Mouse (Mus musculus): Measurements from ENCODE around the gene Grap.
"Not testable (repeated sequence)": the region's sequence is repeated elsewhere in the genome, so short reads cannot be mapped to it uniquely, and the experiment has no call there.

The Grap gene

DNA sequence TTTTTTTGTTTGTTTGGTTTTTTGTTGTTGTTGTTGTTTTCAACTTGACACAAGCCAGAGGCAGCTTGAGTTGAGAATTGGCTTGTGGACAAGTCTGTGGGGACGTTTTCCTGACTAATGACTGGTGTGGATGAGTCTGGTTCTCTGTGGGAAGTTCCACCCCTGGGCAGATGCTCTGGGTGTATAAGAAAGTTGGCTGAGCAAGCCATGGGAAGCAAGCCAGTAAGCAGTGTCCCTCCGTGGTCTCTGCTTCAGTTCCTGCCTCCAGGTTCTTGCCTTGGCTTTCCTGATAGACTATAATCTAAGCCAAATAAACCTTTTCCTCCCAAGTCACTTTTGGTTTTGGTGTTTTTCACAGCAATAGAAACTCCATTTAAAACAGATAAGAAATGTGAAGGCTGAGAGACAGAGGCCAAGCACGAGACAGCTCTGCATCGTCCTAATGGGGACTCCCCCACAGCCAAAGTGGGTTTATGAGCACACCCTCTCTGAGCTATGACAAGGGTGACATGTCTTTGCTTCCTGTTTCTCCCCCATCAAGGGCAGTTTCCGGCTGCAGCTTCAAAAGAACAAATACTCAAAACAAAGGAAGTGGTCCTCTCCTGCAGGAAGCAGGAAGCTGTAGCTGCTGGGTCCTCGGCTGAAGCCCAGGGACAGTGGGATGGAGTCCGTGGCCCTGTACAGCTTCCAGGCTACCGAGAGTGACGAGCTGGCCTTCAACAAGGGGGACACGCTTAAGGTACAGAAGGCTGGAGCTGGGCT is at the start of gene Grap:
Gene Grap (plus strand): TSS at position 580 of the 762 bp plus-strand sequence.
- DNase-seq: peak; percentile 71

DNA sequence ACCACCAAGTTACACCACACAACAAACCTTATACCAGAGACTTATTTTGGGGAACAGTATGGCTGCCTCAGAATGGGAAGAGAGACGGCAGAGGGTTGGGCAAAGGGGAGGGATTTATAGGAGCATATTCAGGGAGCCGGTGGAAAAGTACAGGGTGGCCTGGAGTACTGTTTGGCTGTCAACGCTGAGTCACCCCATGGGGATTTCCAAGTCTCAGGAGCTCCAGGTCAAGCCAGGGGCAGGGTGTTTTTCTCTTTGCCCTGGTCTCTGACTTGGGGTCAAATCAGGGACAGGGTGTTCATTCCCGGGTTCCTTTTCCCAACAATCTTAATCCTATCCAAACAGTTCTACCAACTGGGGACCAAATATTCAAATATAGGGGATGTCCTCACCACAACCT is 45.0 kb upstream of the Grap start:
- DNase-seq: no peak

DNA sequence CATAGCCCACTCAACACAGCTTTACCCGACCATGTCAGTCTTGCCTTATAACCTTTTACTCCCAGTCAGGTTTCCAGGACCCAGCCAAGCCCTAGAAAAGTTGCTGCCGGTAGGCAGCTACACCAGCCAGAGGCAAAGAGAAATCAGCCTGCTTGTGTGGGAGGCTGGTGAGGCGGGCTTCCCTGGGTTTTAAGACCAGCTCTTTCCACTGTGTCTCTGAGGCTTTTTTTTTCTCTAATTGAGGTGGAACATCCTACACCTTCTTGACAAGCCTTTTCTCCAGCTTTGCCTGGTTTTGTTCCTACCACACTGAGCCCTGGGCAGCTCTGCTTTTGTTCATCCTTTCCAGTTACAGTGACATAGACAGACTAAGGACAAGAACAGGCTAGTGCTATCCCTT is 41.9 kb upstream of the Grap start:
- DNase-seq: no peak

DNA sequence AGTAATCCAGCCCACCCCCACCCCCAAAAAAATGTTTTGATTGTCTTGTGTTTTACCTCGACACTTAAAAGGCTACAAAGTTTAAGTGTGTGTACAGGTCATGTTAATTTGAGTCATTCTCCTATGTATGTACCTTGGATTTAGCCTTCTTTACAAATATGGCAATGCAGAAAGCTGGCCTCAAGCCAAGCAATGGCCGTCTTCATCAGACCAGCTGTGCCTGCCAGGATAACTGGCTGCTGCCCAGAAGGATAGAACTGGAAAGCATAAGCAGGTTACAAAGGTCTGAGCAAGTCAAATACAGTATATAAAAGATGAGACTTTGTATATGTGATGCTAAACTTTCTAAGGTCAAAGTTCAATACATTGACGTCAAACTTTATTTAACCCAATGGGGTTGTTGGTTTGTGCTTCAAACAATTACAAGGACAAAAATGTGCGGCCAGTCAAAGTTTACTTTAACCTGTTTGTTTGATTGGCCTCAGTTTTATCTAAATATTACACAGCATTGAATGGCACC is 40.9 kb upstream of the Grap start:
- DNase-seq: no peak

DNA sequence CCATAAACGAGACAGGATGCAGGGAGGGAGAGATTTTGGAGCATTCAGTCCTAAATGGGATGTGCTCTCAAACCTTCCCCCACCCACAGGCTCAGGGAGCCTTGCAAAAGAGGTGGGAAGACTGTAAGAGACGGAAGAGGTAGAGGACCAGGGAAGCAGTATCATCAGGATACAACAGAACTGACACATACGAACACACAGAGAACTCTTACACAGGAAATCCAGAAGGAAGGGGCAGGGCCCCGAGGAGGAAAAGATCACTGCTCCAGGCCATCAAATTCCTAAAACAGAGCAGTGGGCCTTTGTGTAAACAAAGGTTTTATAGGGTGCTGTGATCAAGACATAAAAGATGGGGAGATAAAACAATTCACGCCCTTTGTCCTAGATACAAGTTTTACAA is 38.7 kb upstream of the Grap start:
- DNase-seq: no peak

DNA sequence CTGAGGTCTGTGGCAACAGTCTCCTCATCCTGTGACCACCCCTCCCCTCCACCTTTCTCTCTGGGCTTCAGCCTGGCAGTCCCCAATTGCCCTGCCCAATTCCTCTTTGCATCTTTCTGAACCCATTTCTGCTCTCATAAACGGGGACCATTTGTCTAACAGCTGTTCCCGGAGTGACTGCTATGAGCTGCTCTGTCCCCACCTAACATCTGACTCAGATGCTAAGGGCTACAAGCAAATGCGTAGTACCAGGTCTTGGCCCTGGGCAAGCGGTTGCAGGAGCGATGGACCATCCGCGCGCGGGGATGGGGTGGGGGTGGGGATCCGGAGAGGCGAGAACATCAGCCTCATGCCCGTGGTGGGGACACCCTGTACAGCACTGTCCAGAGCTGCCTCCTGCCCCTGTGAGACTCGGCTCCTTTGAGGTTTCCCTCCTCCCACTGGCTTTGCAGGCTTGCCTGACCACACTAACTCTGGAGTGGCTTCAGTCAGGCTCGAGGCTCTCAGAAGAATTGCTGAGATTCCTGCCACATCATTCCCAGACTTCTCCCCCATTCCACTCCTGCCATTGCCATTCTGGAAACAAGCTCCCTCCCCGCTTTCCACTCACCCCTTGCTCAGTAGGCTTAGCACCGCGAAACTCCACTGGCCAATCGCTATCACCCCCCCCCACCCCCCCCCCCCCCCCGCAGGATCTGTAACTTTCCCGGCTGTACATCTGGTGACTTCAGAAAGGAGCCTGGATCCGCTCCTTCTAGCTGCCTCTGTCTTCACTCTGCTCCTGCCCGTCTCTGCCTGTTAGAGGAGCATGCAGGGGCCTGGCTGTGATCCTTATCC is 37.2 kb upstream of the Grap start:
- no peak for DNase-seq

DNA sequence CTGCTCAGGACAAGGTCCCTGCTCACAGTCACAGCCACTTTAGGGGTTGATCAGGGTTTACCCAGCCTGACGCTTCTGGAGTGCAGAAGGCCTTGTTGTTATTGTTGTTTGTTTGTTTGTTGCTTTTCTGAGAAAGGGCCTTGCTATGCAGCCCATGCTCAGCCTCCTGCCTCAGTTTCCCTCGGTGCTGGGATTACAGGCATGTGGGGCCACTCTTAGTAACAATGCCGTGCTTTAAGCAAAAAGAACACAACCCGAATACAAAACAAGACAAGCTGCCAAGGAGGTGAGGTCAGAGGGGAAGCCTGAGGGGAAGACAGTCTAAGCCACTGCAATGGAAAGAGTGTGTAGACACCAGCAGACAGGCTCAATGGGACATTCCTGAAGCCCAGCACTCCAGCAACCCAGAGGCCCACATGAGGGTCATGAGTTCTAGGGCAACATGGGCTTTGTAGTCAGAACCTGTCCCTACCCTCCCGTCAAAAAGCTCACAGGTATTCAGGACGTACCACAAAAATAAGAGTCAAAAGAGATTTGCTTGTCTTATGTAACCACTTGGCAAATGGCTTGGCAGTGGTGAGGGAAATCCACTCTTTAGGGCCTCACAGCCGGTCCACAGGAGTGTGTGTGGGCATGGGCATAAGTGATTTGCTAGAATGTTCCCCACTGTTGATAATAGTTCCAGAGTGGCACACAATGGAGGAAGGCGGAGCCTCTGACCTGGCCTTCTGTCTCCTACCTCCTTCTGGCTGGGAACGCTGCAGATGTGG is 36.4 kb upstream of the Grap start:
- no peak for DNase-seq

DNA sequence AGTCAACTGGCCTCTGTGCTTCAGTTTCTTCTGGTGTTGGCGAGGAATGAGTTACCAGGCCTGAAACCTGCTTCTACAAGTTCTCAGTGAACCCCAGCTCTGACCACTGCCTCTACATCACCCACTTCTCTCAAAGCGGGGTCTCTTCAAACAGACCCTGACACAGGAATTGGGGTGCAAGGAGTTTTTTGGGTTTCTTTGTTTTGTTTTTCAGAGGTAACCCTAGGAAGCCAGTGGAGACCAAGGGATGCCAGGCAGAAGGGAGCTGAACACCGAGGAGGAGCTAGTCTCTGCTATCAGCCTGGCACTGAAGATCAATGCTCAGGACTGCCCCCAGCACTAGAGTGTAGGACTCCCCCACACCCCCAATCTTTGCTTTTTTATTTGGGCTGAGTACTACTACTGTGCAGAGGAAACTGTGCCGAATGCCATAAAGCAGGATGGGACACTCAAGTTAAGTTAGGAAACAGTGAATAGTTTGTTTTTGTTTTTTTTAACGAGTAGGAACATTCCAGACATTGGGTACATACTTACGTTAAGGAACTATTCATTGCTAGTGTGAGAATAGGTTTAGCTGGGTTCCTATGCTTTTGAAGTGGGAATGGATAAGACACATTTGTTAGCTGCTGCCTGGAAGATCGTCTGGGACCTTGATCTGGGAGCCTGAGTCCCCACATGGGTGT is 35.6 kb upstream of the Grap start:
- no peak for DNase-seq

DNA sequence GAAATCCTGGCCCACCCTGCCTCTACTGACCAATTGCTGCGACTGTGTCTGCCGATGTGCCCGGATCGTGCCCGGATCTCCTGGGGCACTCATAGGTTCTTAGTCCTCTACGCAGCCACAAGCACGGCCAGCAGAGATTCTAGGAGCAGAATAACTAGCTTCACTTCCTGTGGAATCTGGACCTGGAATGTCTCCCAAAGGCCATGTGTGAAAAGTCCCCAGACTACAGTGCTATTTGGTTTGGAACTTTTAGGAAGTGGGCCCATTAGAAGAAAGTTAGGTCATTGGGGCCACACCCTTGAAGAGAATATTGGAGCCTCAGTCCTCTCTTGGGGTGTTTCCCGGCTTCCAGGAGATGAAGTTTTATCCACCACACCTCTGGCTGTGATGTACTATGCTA is 34.9 kb upstream of the Grap start:
- no peak for DNase-seq

DNA sequence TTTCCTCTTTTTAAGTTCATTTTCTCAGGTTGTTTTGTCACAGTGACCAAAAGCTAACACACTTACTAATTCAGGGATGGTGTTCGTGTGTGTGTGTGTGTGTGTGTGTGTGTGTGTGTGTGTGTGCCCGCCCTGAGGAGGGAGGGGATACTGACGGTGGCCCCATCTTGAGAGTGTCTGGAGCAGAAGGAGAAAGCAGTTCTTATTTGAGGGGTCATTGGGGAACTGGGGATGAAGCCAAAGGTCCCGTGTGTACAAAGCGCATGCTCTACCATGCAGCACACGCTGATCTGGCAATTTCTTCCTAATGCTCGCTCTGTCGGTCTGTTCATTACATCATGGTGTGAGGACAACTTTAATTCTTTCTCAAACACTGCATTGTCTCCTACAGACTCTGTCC is 34.5 kb upstream of the Grap start:
- DNase-seq: no peak

DNA sequence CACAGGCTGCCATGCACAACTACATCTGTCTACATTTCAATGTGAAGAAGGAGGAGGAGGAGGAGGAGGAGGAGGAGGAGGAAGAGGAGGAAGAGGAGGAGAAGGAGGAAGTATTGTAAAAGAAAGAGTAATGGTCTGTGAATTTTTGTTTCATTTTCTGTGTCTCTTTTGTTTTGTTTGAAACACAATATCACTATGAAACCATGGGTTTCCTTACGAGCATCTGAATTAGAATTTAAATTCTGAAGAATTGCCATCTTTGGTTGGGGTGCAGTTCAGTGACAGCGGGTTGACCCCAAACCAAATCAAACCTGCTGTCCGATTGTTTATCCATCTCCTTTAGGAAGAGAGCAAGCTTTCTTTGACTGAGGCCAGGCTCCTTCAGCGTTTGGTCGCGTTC is 33.7 kb upstream of the Grap start:
- no peak for DNase-seq

DNA sequence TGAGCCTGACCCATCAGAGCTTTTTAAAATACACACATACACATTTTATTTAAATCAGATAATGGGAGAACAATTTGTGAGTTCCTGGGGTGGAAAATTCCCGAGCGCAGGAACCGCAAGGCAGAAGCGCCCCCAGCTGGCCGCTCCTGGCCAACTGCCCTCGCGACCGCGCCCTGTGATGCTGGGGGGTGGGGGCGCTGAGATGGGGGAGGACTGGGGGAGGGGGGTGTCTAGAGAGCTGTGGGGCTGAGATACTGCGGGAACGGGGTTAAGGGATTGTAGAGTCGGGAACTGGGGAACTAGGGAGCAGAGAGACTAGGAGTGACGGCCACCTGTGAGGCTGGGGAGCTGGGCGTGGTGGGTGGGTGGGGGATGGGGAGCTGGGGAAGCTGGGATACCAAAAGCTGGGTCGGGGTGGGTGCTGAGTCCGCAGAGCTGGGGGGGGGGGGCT is 33.2 kb upstream of the Grap start:
- DNase-seq: peak; percentile 33

DNA sequence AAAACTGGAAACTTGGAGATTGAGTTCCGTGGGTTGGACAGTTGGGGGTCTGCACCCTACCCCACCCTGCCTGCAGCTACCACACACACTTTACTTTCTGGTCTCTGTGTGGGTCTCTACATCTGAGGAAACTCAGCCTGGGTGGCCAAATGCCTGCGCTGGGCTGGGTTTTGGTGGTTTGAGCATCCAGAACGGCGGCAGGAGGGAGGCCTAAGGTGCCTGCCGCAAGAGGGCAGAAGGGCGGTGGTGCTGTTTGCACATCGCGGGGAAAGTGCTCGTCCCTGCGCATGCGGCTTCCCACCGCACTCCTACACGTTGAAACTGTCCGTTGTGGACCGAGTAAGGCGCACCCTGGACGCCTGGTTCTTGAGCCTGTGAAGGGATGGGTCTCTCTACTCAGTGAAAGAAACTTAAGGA is 32.8 kb upstream of the Grap start:
- peak; percentile 82 for DNase-seq

DNA sequence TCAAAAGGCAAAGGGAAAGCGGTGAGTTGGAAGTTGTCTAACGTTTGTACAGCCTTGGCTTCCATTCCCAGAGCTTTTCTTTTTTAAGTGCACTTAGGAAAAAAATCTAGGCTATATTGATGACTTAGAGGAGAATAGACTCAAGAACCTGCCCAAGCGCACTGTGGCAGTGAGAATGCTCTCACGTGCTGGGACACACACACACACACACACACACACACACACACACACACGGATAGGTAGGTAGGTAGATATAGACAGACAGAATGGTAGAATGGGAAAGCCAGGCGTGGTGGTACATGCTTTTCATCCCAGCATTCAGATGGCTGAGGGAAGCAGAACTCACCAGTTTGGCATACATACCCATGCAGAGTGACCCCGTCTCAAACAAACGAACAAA is 32.3 kb upstream of the Grap start:
- no peak for DNase-seq

DNA sequence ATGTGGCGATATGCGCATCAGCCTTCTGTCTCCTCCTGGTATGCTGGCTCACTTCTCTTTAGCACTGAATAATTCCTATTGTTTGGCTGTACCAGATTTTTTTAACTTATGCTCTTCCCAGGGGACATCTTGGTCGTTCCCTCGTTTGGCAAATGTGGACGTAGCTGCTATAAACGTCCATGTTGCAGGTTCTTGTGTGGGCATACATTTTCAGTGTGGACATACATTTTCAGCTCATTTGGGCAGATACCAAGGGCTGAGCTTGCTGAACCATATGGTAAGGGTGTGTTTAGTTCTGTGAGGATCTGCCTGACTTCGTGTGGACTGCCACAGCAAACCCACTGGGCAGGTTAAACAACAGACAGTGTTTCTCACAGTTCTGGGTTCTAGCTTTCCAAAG is 27.9 kb upstream of the Grap start:
- no peak for DNase-seq

DNA sequence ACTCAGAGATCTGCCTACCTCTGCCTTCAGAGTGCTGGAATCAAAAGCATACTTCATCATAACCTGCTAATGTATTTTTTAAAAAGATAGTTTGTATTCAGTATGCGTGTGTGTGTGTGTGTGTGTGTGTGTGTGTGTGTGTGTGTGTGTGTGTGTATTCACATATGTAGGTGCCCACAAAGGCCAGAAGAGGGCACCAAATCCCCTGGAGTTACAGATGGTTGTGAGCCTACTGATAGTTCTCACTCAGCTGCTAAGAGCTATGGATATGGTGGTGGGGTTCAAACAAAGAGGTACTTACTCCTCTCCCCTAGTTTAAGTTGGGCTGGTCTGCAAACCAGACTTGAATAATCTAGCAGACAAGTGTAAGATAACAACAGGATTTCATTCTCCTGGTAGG is 26.6 kb upstream of the Grap start:
- no peak for DNase-seq

DNA sequence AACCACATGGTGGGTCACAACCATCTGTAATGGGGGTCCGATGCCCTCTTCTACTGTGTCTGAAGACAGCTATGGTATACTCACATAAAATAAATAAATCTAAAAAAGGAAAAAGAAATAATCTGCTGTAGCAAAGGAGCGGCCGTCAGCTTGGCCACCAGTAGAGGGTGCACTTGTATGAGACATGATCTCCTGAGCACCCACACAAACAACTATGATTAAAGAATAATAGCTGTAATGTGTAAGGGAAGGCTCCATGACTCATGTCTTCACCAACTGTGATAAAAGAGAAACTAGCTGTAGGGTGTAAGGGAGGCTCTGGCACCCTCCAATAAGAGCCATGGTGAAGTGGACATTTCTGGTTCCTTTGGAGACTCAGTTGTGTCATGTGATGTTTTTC is 23.4 kb upstream of the Grap start:
- DNase-seq: peak; percentile 76

DNA sequence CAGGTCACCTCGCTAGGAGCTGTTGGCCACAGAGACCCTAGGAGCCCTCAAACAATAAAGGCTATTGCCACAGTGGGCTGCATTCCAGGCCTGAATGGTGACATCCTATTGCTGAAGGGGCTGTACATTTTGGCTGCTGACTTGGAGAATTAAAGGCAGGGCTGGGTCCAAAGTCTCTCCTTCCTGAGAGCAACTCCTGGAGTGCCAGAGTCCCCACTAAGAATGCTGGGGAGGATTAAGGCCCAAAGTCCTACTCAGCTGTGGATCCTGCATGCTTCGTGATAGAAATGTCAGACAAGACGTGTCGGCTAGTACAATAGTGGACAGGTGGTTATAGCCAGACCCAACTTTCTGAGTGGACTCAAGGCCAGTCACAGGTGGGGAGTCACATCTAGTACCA is 16.8 kb upstream of the Grap start:
- DNase-seq: not testable (repeated sequence)

DNA sequence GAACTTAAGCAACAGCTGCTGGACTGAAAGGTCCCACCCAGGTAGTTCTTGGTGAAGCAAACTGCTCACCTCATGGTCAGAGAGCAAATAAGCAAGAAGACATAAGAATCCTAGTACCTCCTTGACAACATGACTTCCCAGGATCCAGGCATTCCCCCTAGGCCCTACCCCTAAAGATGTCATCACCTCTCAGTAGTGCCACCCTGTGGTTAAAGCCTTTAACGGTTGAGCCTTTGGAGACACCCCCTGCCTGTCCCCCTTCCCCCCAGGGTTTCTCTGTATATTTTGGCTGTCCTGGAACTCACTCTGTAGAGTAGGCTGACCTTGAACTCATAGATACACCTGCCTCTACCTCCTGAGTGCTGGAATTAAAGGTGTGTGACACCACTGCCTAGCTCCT is 15.7 kb upstream of the Grap start:
- DNase-seq: no peak

DNA sequence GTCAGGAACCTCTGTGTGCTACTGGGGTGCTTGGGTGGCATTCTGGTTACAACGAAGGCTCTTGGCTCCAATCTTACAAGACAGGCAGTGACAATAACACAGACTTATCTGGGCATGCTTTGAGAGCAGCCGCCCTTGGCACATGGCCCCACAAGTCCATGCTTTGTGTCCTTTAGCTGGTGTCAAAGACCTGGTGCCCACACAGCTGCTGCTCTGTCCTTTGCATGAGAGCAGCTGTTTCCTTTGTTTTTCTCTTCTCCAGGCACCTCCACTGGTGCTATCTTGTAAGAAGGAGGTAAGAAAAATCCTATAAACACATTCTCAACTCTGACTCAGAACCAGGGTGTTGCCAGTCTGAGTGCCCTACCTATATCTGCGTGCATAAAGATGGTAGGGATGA is 15.2 kb upstream of the Grap start:
- DNase-seq: no peak

DNA sequence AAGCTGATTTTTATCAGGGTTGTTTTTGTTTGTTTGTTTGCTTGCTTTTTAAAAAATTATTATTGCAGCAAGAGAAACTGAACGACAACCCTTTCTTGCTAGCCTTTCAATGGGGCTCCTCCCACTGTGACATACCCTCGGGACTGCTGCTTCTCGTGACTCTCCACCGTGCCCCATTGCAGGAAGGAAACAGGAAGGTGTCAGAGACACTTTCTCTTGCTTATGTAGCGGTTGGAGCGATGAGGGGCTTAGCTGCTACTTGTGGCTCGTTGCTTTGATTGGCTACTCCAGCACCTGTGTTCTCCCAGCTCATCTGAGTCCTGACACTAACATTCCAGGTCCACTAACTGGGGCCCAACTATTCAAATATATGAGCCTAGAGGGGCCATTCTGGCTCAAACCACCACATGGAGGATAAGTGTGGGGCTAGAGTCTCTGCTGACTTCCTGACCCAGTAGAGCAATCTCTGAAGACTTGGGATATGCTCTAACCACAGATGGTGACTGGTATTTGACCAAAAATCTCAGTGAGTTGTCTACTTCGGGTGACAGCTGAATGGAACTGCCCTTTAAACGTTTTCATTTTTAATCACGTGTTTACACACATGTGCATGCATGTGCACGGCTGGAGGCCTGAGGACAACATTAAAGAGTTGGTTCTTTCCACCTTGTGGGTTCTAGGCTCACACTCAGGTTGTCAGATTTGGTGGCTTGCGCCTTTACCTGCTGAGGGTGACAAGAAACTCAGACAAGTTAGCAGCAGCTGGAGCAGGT is 14.1 kb upstream of the Grap start:
- peak; percentile 51 for DNase-seq

DNA sequence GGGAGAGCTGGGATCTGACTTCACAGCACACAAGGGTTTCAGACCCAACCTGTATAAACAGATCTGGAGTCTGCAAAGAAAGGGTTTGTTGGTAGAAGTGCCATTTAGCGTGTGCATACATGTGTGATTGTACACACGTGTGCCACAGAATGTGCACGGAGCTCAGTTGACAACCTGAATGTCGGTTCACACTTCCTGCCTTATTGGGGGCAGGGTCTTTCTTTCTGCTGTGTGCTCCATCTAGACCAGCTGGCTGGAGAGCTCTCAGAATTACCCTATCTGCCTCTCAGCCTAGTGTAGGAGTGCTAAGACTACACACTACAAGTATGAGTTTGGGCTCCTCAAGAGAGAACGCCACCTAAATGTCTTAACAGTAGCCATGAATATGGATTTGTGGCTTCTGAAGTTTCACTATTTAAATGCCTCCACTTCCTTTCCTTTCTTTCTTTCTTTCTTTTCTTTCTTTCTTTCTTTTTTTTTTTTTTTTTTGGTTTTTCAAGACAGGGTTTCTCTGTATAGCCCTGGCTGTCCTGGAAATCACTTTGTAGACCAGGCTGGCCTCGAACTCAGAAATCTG is 13.4 kb upstream of the Grap start:
- DNase-seq: no peak

Measured in thymus, postnatal 4 days (tissue).